ENCODE assay signal across 8 mouse cellular contexts in the genomic region with DNA sequence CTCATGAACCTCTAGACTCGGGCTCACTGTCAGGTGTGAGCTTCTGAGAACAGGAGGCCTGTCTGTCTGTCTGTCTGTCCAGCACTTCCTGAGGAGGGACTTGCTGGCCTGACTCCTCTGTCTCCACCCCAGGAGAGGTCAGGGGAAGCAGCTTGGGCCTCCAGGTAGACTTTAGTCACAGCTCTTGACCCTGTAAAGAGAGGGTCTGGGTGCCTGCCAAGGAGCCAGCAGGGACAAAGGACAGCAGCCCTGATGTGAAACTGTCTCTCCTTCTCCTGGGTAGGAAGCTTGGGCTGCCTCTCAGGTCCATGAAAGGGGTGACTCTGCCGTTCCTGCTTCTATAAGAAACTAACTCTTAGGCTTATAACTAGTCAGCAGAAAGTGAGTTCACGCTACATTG.
DNase-seq lines count a peak whose midpoint lies in the region; ATAC-seq lines count a peak whose summit lies in the region.

No protein-coding gene starts in this region.

- peak overlapping the region; percentile 50; the same call in 1 of the 2 replicates for H3K27ac ChIP-seq in forebrain, embryonic 14.5 days (ENCODE audit: low read depth, low read length)
- peak overlapping the region; percentile 48 for H3K27ac ChIP-seq in stomach, embryonic 14.5 days (ENCODE audit: low read length)

- H3K36me3 ChIP-seq in forebrain, embryonic 14.5 days (ENCODE audit: control insufficient read depth, insufficient read depth, low read length): no peaks in the 10 kb centered on the region
- H3K36me3 ChIP-seq in stomach, embryonic 14.5 days (ENCODE audit: control insufficient read depth, insufficient read depth, low read length): no peaks in the 10 kb centered on the region

- peaks cover 28% of the 10 kb centered on the region for H3K4me1 ChIP-seq in forebrain, embryonic 14.5 days (ENCODE audit: control insufficient read depth, insufficient read depth, low read length)
- H3K4me1 ChIP-seq in stomach, embryonic 14.5 days (ENCODE audit: control insufficient read depth, insufficient read depth, low read length): peaks cover 18% of the 10 kb centered on the region

- ATAC-seq in forebrain, embryonic 14.5 days: no peak
- no peak for ATAC-seq in stomach, embryonic 14.5 days (ENCODE audit: insufficient number of reproducible peaks, insufficient read depth, low FRiP score, low read depth)
- ATAC-seq in CD4-positive, CD25-positive, alpha-beta regulatory T cell, adult 4 months: no peak

- no peaks in the 10 kb centered on the region for H3K9me3 ChIP-seq in forebrain, embryonic 14.5 days (replicated peaks; ENCODE audit: control insufficient read depth, low read length)
- H3K9me3 ChIP-seq in stomach, embryonic 14.5 days (ENCODE audit: control insufficient read depth, low read depth, low read length): no peaks in the 10 kb centered on the region

- H3K4me3 ChIP-seq in forebrain, embryonic 14.5 days (ENCODE audit: low read depth, low read length): no peak overlapping the region
- no peak overlapping the region for H3K4me3 ChIP-seq in stomach, embryonic 14.5 days (ENCODE audit: low read depth, low read length)

- H3K27me3 ChIP-seq in forebrain, embryonic 14.5 days (replicated peaks; ENCODE audit: control insufficient read depth, insufficient read depth, low read length): no peaks in the 10 kb centered on the region
- no peaks in the 10 kb centered on the region for H3K27me3 ChIP-seq in stomach, embryonic 14.5 days (ENCODE audit: control insufficient read depth, insufficient read depth, low read length)

- DNase-seq in right cerebral cortex, postnatal 4 days: peak; percentile 22
- DNase-seq in right cerebral cortex, postnatal 25 days: no peak
- no peak for DNase-seq in forebrain, embryonic 14.5 days (ENCODE audit: low spot score)
- peak; percentile 75 for DNase-seq in kidney, postnatal 10 days
- DNase-seq in layer of hippocampus, postnatal 25 days (ENCODE audit: extremely low spot score in 1 of 2, low spot score in 1 of 2): no peak
- no peak for DNase-seq in spleen, postnatal 36 days (ENCODE audit: low spot score in 2 of 2)

- H3K9ac ChIP-seq in forebrain, embryonic 14.5 days (ENCODE audit: low read length): no peak overlapping the region
- no peak overlapping the region for H3K9ac ChIP-seq in stomach, embryonic 14.5 days (replicated peaks; ENCODE audit: low read depth, low read length)

- 67% methylated on average over 3 of the region's 3 CpGs for WGBS in forebrain, embryonic 14.5 days
- WGBS in stomach, embryonic 14.5 days: 46% methylated on average over 3 of the region's 3 CpGs

- no peak overlapping the region for H3K4me2 ChIP-seq in forebrain, embryonic 14.5 days (ENCODE audit: low read length)
- H3K4me2 ChIP-seq in stomach, embryonic 14.5 days (replicated peaks; ENCODE audit: low read depth, low read length): no peak overlapping the region

Comparison
In these comparisons a context has a peak if more than half of its experiments do, and no peak if none do; other contexts are left out.
1. DNase-seq: peak in right cerebral cortex, postnatal 4 days (single experiment) and kidney, postnatal 10 days (single experiment); none in right cerebral cortex, postnatal 25 days (single experiment), forebrain, embryonic 14.5 days (single experiment), layer of hippocampus, postnatal 25 days (0 of 2) and spleen, postnatal 36 days (0 of 2).